Mouse (Mus musculus) monocyte, adult 5-6 weeks (primary cell): ENCODE data around the gene Crp. TPM values are rescaled to one million over a fixed set of nuclear protein-coding genes. Genes with fewer than 3 reads are reported as not detected.

Source experiments
- ATAC-seq: fragments of 153-309, 156-312 bp; replicated peaks from 2 replicates; pipeline ENCODE4 v1.8.0; 2017; ENCODE audit warnings: mild to moderate bottlenecking; ENCODE audit not compliant: low TSS enrichment, insufficient number of reproducible peaks, severe bottlenecking, poor library complexity, low FRiP score
- total RNA-seq: library from RNA; stranded (forward); fragments of 200-1000, 200-491, 200-594 nt; gene quantifications from 3 replicates; pipeline ENCODE4 v1.2.3, GENCODE M21; 2017

Gene Crp
- total RNA-seq, 1 experiment from 2014 or later = not detected

DNA sequence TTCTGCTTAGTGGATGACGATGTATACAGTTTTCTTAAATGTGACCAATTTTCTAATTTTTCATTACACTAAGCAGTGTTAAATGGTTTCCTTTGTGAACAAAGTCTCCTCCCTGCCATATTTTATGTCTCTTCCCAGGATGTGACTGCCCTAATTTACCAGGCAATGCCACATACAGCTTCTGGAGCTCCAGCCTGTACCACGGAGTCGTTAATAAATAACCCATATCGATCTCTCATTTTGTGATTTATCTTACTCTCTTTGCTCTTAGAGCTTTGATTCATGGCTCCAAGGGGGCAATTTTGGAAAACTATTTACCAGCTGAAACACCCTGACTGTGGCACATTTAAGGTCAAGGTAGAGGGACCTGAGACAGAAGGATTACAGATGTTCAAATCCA, 8.4 kb downstream of the Crp start:
- no peak for ATAC-seq

DNA sequence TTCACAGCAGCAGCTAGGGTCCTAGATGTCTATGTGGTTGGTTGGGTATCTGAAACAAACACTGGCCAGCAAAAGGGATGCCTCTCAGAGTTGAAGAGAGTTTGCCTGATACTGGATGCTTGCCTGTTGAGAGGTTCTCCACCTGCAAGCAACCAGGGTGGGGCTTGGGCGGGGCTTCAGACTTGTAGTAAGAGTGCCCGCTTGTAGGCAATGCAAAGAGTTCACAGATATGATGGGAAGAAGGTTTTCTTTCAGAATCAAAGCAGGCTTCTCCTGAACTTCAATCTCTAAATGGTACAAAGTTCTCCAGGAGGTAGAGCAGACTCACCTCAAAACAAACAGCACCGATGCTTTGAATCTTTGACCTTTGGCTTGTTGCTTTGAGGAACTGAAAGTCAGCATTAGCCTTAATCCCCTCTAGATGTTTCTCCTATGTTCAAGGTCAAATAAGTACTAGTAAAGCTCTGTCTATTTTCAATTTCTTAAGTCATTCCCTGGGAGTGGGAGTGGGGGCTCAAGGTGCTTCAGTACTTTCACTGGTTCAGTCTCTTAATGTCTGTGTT, 12.0 kb downstream of the Crp start:
- no peak for ATAC-seq

DNA sequence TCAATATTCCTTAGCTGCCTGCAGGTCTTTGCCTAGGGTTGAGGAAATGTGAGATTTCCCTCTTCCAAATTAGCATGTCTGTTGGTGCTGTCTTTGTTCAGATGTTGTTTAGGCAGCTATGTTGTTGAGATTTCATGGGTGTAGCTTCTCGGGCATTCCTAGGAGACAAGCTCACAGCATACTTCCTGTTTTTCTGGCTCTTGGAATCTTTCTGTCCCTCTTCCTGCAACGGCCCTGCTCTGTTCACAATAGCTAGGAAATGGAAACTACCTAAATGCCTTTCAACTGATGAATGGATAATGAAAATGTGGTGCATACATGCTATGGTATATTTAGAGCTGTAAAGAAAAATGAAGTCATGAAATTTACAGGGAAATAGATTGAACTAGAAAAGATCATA, 13.5 kb downstream of the Crp start:
- no peak for ATAC-seq

DNA sequence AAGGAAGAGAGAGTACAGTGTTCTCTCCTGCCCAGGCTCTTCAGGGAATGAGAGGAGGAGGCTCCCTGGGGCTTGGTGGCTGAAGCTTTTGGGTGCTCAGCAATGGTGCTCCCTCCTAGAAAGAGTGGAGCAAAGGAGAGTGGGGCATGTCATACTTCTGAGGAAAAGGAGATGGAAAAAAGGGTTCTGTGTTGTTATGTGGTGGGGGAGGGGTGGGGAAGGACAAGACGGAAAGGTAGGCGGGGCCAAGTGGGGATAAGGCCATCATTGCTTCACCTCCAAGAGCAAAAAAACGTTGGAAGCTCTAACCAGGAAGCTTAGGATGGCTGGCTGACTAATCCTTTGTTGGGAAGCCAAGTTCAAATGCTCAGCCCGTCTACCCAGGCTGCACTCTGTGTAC, 14.1 kb downstream of the Crp start:
- no peak for ATAC-seq

DNA sequence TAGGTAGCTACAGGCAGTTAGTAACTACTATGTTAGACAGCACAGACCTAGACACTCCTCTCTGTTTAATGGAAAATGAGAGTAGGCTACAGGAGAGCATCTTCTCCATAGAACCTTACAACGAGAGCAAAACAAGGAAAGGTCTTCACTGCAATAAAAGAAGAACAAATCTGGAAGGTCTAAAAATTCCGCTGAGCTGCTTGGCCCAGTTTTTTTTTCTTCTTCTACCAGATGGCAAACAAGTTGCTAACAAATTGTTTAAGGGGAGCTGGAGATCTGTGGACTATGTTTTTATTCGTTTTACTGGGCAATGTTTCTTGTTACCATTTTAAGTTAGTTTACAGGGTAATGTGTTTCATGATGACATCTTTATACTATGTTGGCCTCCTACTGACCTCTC, 53.4 kb downstream of the Crp start:
- no peak for ATAC-seq

DNA sequence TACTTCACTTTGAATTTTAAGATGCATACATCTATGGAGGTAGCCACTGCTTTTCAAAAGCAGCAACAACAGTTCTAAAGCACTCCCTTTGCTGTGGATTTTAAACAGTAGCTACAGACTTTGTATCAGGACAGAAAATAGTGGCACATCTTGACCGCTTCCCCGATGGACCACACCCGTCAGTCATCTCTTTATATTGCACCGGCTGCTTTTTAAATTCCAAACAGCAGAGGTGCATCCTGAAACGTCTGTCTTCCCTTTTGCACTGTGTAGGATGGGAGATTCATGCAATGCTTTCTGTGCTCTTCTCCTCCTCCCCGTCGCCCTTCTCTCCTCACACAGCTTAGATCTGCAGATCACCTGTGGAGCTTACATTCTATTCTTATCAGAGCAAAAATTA, 57.3 kb downstream of the Crp start:
- no peak for ATAC-seq

DNA sequence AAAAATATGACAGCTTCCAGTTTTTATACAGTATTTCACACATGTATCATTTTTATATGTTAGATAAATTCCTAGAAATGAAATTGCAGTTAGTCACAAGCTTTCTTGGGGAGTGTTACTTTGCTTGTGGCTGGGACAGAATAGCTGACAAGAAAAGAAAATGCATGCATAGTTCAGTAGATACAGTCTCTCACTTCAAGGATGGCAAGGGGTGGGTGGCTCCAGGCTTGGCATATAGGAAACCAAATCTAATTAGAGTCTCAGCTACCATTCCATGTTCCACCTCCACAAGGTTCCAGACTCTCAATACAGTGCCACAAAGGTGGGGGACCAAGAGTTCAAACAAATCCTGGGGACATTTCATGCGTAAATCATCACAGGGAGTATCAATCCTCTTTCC, 61.7 kb downstream of the Crp start:
- no peak for ATAC-seq

DNA sequence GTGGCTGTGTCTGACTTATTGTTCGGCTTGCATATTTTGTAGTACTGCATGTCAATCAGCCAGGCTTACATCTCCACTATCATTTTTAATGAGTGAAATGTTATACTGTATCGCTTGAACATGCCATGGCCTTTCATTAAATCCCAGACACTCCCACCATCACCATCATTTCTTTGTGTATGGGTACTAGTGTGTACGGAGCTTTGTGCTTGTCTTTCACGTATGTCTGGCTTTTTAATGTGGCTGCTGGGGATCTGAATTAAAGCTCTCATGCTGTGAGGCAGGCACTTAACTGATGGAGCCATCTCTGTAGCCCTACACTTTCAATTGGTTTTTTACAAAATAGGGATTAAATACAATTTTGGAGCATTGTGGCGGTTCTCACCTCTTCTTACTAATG, 81.3 kb downstream of the Crp start:
- ATAC-seq = no peak

DNA sequence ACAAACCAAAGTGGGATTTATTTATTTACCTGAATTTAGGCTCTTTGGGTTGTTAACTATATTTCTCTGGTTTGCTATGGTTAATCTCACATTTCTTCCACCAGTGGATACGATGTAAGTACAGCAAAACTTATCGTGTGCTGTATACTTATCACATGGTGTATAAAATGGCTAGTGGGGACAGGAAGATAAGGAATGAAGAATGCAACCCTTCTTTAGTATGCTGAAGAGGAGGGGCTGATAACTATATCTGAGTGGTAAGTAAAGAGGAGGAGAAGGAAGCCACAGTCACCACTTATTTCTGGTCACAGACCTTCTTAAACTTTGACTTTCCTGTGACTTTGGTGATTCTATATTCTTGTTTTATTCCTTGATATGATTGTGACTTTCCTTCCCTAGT, 87.5 kb downstream of the Crp start:
- ATAC-seq = no peak

DNA sequence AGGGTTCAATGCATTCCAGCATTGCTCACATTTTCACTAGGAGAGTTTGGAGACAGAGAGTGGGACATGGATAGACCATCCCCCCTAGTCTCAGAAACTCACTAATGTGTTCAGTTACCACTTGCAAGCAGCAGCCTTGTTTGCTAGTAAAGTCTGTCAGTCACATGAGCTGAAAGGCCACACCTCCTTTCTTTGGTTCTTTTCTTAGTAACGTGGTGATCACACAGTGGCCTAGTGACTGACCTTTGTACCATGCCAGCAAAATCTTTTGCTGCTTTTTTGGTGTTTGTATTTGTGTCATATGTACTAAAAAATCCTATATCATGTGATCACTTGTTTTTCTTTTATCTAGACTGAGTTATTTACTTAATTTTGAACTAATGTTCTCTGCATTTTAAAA, 88.0 kb downstream of the Crp start:
- ATAC-seq = no peak

DNA sequence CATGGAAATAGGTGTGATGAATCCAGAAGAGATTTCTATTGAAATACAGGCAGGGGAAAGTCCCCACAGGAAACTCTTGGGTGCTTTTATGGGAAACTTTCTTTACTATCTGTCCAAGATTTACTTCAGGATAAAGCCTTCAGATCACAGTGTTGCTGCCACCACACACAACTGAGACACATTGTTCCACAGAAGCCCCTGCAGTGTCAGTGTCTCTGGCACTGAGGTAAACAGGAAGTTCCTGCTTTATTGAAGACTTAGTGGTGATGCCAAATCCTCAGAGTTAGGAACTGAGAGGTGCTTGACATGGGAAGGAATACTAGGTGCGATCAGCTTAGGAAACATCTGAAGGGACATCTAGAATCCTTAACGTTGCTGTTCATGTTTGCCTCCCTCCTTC, 131.1 kb downstream of the Crp start:
- no peak for ATAC-seq

DNA sequence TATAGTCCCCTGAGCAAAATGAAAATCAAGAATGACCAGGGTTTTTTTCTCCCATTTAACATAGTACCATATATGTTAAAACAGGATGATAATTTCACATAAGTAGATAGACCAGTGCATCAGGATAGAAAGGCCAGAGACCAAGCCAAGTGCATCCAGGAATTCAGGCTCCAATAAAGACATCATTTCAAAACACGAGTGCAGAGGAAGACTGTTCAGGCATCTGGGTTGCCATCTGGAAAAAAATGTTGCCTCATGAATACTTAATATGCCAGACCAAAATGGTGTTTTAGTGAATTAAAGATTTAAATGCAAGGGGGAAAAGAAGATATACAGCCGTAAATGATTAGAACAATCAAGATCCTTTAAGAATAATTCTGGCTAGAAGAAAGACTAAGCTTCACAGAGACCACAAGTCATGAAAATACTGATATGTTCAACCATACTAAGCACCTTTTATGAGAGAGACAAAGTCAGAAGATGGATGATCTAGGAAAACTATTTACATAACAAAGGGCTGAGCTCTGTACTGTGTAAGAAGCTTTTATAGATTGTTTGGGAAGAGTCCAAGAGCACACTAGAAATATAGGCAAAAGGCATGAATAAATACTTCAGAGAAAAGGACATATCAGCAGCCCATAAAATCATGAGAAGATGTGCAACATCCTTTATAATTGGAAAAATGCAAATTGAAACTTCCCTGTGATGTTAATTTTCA, 149.3 kb downstream of the Crp start:
- no peak for ATAC-seq

DNA sequence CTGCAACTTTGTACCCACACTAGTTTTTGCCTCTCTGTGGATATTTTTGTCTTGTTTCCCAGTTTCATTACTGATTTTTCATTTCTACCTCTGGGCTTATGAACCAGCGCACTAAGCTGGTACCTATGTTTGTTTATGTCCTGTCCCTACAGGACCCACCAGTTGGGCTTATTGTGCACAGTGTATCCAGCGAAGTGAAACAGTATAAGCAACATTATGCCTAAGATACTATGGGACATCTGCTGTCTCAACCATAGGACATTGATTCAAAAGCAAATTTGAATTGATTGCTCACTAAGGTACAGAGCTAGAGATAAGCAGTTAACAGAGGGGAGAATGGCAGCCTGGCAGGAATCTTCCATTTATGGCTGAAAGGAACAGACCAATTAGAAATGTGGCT, 150.3 kb downstream of the Crp start:
- no peak for ATAC-seq

DNA sequence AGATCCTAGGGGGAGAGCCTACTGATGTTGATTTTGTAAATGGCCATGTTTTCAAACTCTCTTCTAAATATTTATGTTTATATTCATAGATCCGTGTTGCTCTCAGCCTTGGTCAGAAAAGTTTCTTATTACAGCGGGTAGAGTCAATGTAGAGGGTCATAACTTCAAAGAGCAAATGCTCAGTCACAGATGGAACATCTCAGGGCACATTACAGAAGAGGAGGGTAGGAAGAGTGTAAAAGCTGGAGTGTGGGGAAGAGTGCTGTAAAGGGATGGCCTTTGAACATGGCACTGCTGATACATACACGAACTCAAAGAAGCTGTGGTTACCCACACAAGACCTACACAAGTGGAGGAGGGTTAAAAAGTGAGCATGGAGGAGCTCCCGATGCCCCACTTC, 177.4 kb downstream of the Crp start:
- no peak for ATAC-seq

DNA sequence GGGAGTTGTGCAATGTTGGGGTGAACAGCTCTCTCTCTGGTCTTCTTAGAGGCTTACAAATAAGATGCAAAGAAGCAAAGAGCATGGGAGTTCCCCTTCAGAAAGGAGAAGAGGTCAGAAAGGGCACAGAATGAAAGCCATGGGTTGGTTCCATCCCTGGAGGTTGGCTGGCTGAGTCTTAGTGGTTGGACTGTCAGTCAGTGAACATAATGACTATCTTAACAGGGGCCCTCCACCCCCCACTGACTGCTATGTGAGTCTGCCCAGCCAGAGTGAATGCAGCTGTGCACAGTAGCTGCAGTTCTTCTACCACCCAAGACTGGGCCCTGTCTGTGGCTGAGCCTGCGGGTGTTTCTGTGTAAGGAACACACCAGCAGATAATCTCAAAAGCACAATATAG, 178.8 kb downstream of the Crp start:
- no peak for ATAC-seq

Other genes starting within 250 kb of the Crp start
- 17.0 to 25.6 TPM (median 21.4 TPM) in 3 replicates for gene Slamf9, start 222.7 kb upstream of the Crp start, total RNA-seq
- 1.1 to 6.0 TPM (median 1.2 TPM) in 3 replicates for gene Igsf9, start 216.3 kb upstream of the Crp start, total RNA-seq
- gene Tagln2, start 198.0 kb upstream of the Crp start, total RNA-seq = 185 to 298 TPM (median 202 TPM) in 3 replicates
- gene Cfap45, start 177.3 kb upstream of the Crp start, total RNA-seq = 7.5 TPM in 1 of 3 replicates, not detected in the others
- gene Vsig8, start 142.1 kb upstream of the Crp start, total RNA-seq = not detected in 3 replicates
- gene Slamf8, start 107.5 kb upstream of the Crp start, total RNA-seq = 7.9 to 15.4 TPM (median 10.1 TPM) in 3 replicates
- gene Fcrl6, start 95.5 kb upstream of the Crp start, total RNA-seq = 0.96 to 5.5 TPM in 2 of 3 replicates, not detected in the other
- gene Dusp23, start 65.1 kb upstream of the Crp start, total RNA-seq = 0.57 to 2.2 TPM in 2 of 3 replicates, not detected in the other
- gene Apcs, start 197.0 kb downstream of the Crp start, total RNA-seq = not detected in 3 replicates